Mouse (Mus musculus): Measurements from ENCODE around the gene Etnk2. TPM values are rescaled to one million over a fixed set of nuclear protein-coding genes. Genes with fewer than 3 reads are reported as not detected.
A peak's percentile ranks its signal among the peaks of the same experiment; 100 is the strongest.

Etnk2 gene
- polyA plus RNA-seq, 1 experiment, result 3.3 TPM

- H3K9me3 ChIP-seq (replicated peaks; ENCODE audit: control insufficient read depth, insufficient read depth, low read length, poor library complexity, severe bottlenecking), result no peaks in the 10 kb centered on the region
- H3K27ac ChIP-seq (ENCODE audit: insufficient read depth, low read length), result no peak overlapping the region
- H3K4me3 ChIP-seq (ENCODE audit: low read depth, low read length), result no peak overlapping the region
- no peak overlapping the region for H3K9ac ChIP-seq (ENCODE audit: low read depth, poor library complexity, severe bottlenecking)
- peaks cover 12% of the 10 kb centered on the region for H3K4me1 ChIP-seq (ENCODE audit: control insufficient read depth, insufficient read depth, low read length)
- no peaks in the 10 kb centered on the region for H3K27me3 ChIP-seq (ENCODE audit: control insufficient read depth, insufficient read depth, low read length, poor library complexity, severe bottlenecking)
- no peak for TF ChIP-seq POLR2A (IDR thresholded peaks at IDR 0.05; ENCODE audit: insufficient read depth, low read length)
- TF ChIP-seq CTCF (IDR thresholded peaks at IDR 0.05; ENCODE audit: low read depth, low read length), result no peak
- TF ChIP-seq EP300 (IDR thresholded peaks at IDR 0.05; ENCODE audit: insufficient read depth, low read depth, low read length), result no peak
- H3K36me3 ChIP-seq (ENCODE audit: control insufficient read depth, insufficient read depth, low read length, poor library complexity, severe bottlenecking), result no peaks in the 10 kb centered on the region
Measured at GRCm38 (mm10) chr1:133382552-133383155, 19.3 kb downstream of the Etnk2 start.

GRCm38 (mm10) chr1:133383157-133383783 is 19.9 kb downstream of the Etnk2 start:
- no peak overlapping the region for H3K4me3 ChIP-seq (ENCODE audit: low read depth, low read length)
- peaks cover 14% of the 10 kb centered on the region for H3K4me1 ChIP-seq (ENCODE audit: control insufficient read depth, insufficient read depth, low read length)
- TF ChIP-seq CTCF (IDR thresholded peaks at IDR 0.05; ENCODE audit: low read depth, low read length) (no peak), EP300 (IDR thresholded peaks at IDR 0.05; ENCODE audit: insufficient read depth, low read depth, low read length) (no peak), POLR2A (IDR thresholded peaks at IDR 0.05; ENCODE audit: insufficient read depth, low read length) (no peak)
- no peak overlapping the region for H3K27ac ChIP-seq (ENCODE audit: insufficient read depth, low read length)
- no peaks in the 10 kb centered on the region for H3K9me3 ChIP-seq (replicated peaks; ENCODE audit: control insufficient read depth, insufficient read depth, low read length, poor library complexity, severe bottlenecking)
- H3K27me3 ChIP-seq (ENCODE audit: control insufficient read depth, insufficient read depth, low read length, poor library complexity, severe bottlenecking), result no peaks in the 10 kb centered on the region
- no peaks in the 10 kb centered on the region for H3K36me3 ChIP-seq (ENCODE audit: control insufficient read depth, insufficient read depth, low read length, poor library complexity, severe bottlenecking)
- H3K9ac ChIP-seq (ENCODE audit: low read depth, poor library complexity, severe bottlenecking), result no peak overlapping the region

- peak overlapping the region; percentile 1; the same call in 1 of the 2 replicates for H3K4me3 ChIP-seq (ENCODE audit: low read depth, low read length)
- peaks cover 10% of the 10 kb centered on the region for H3K4me1 ChIP-seq (ENCODE audit: control insufficient read depth, insufficient read depth, low read length)
- no peak overlapping the region for H3K27ac ChIP-seq (ENCODE audit: insufficient read depth, low read length)
- H3K9ac ChIP-seq (ENCODE audit: low read depth, poor library complexity, severe bottlenecking), result no peak overlapping the region
- H3K36me3 ChIP-seq (ENCODE audit: control insufficient read depth, insufficient read depth, low read length, poor library complexity, severe bottlenecking), result no peaks in the 10 kb centered on the region
- H3K9me3 ChIP-seq (replicated peaks; ENCODE audit: control insufficient read depth, insufficient read depth, low read length, poor library complexity, severe bottlenecking), result no peaks in the 10 kb centered on the region
- H3K27me3 ChIP-seq (ENCODE audit: control insufficient read depth, insufficient read depth, low read length, poor library complexity, severe bottlenecking), result no peaks in the 10 kb centered on the region
- TF ChIP-seq POLR2A (IDR thresholded peaks at IDR 0.05; ENCODE audit: insufficient read depth, low read length), result no peak
- peak; percentile 87 for TF ChIP-seq CTCF (IDR thresholded peaks at IDR 0.05; ENCODE audit: low read depth, low read length)
- TF ChIP-seq EP300 (IDR thresholded peaks at IDR 0.05; ENCODE audit: insufficient read depth, low read depth, low read length), result no peak
Measured at GRCm38 (mm10) chr1:133385506-133385905, 22.1 kb downstream of the Etnk2 start.

GRCm38 (mm10) chr1:133386209-133386608 is 22.8 kb downstream of the Etnk2 start:
- H3K4me1 ChIP-seq (ENCODE audit: control insufficient read depth, insufficient read depth, low read length), result peaks cover 10% of the 10 kb centered on the region
- no peak overlapping the region for H3K4me3 ChIP-seq (ENCODE audit: low read depth, low read length)
- H3K9me3 ChIP-seq (replicated peaks; ENCODE audit: control insufficient read depth, insufficient read depth, low read length, poor library complexity, severe bottlenecking), result no peaks in the 10 kb centered on the region; the same call in 1 of the 2 replicates
- H3K36me3 ChIP-seq (ENCODE audit: control insufficient read depth, insufficient read depth, low read length, poor library complexity, severe bottlenecking), result no peaks in the 10 kb centered on the region
- H3K27me3 ChIP-seq (ENCODE audit: control insufficient read depth, insufficient read depth, low read length, poor library complexity, severe bottlenecking), result no peaks in the 10 kb centered on the region
- no peak overlapping the region for H3K9ac ChIP-seq (ENCODE audit: low read depth, poor library complexity, severe bottlenecking)
- TF ChIP-seq EP300 (IDR thresholded peaks at IDR 0.05; ENCODE audit: insufficient read depth, low read depth, low read length) (no peak), POLR2A (IDR thresholded peaks at IDR 0.05; ENCODE audit: insufficient read depth, low read length) (no peak), CTCF (IDR thresholded peaks at IDR 0.05; ENCODE audit: low read depth, low read length) (no peak)
- H3K27ac ChIP-seq (ENCODE audit: insufficient read depth, low read length), result no peak overlapping the region

GRCm38 (mm10) chr1:133387539-133388268 is 24.3 kb downstream of the Etnk2 start:
- no peaks in the 10 kb centered on the region for H3K36me3 ChIP-seq (ENCODE audit: control insufficient read depth, insufficient read depth, low read length, poor library complexity, severe bottlenecking)
- H3K9me3 ChIP-seq (replicated peaks; ENCODE audit: control insufficient read depth, insufficient read depth, low read length, poor library complexity, severe bottlenecking), result no peaks in the 10 kb centered on the region; the same call in 1 of the 2 replicates
- no peak overlapping the region for H3K9ac ChIP-seq (ENCODE audit: low read depth, poor library complexity, severe bottlenecking)
- no peaks in the 10 kb centered on the region for H3K27me3 ChIP-seq (ENCODE audit: control insufficient read depth, insufficient read depth, low read length, poor library complexity, severe bottlenecking)
- no peak overlapping the region for H3K27ac ChIP-seq (ENCODE audit: insufficient read depth, low read length)
- H3K4me3 ChIP-seq (ENCODE audit: low read depth, low read length), result peak overlapping the region; percentile 11; the same call in 1 of the 2 replicates
- TF ChIP-seq CTCF (IDR thresholded peaks at IDR 0.05; ENCODE audit: low read depth, low read length) (no peak), POLR2A (IDR thresholded peaks at IDR 0.05; ENCODE audit: insufficient read depth, low read length) (no peak)
- peaks cover 10% of the 10 kb centered on the region for H3K4me1 ChIP-seq (ENCODE audit: control insufficient read depth, insufficient read depth, low read length)

GRCm38 (mm10) chr1:133394702-133395101 is 31.3 kb downstream of the Etnk2 start:
- Histone ChIP-seq H3K27ac (ENCODE audit: insufficient read depth, low read length) (no peak overlapping the region), H3K9me3 (replicated peaks; ENCODE audit: control insufficient read depth, insufficient read depth, low read length, poor library complexity, severe bottlenecking) (no peaks in the 10 kb centered on the region; the same call in 1 of the 2 replicates), H3K36me3 (ENCODE audit: control insufficient read depth, insufficient read depth, low read length, poor library complexity, severe bottlenecking) (no peaks in the 10 kb centered on the region), H3K9ac (ENCODE audit: low read depth, poor library complexity, severe bottlenecking) (no peak overlapping the region), H3K4me3 (ENCODE audit: low read depth, low read length) (no peak overlapping the region), H3K27me3 (ENCODE audit: control insufficient read depth, insufficient read depth, low read length, poor library complexity, severe bottlenecking) (no peaks in the 10 kb centered on the region), H3K4me1 (ENCODE audit: control insufficient read depth, insufficient read depth, low read length) (peaks cover 22% of the 10 kb centered on the region)
- no peak for TF ChIP-seq EP300 (IDR thresholded peaks at IDR 0.05; ENCODE audit: insufficient read depth, low read depth, low read length)
- TF ChIP-seq CTCF (IDR thresholded peaks at IDR 0.05; ENCODE audit: low read depth, low read length), result no peak
- TF ChIP-seq POLR2A (IDR thresholded peaks at IDR 0.05; ENCODE audit: insufficient read depth, low read length), result no peak
